Mouse (Mus musculus) adipocyte (in vitro differentiated cells): ENCODE results near the gene Olfr406.

ENCODE experiments used
- DNase-seq: peaks from one replicate; pipeline ENCODE4 v3.0.0-alpha.2; 2016; ENCODE audit warnings: low spot score

Gene Olfr406

GRCm38 (mm10) chr11:74259508-74259907 lies at the start of gene Olfr406:
Gene Olfr406 (plus strand): TSS chr11:74259808.
- no peak for DNase-seq

GRCm38 (mm10) chr11:74211279-74211678 lies 48.3 kb upstream of the Olfr406 start, which contains the start of gene Olfr43:
Gene Olfr43 (minus strand): TSS chr11:74211379.
- DNase-seq = no peak

- DNase-seq = no peak
These were observed 18.4 kb upstream of the Olfr406 start for GRCm38 (mm10) chr11:74241201-74241600.

GRCm38 (mm10) chr11:74283436-74283835 lies 23.8 kb downstream of the Olfr406 start, which contains the start of gene Olfr59:
Gene Olfr59 (plus strand): TSS chr11:74283736.
- DNase-seq = no peak

GRCm38 (mm10) chr11:74287256-74287655 lies 27.6 kb downstream of the Olfr406 start:
- no peak for DNase-seq
